Mouse (Mus musculus): Measurements from ENCODE around the gene Cept1.

Cept1 gene

GRCm38 (mm10) chr3:106495346-106496044, 52.1 kb downstream of the Cept1 start:
- no peak for DNase-seq (ENCODE audit: low spot score in 2 of 2)

GRCm38 (mm10) chr3:106494417-106494950, 53.1 kb downstream of the Cept1 start:
- no peak for DNase-seq (ENCODE audit: low spot score in 2 of 2)

GRCm38 (mm10) chr3:106493882-106494281, 53.7 kb downstream of the Cept1 start:
- DNase-seq (ENCODE audit: low spot score in 2 of 2) = no peak

- DNase-seq (ENCODE audit: low spot score in 2 of 2) = no peak
Observed at GRCm38 (mm10) chr3:106493202-106493601, 54.4 kb downstream of the Cept1 start.

- DNase-seq (ENCODE audit: low spot score in 2 of 2) = no peak
Observed at GRCm38 (mm10) chr3:106492723-106493122, 54.9 kb downstream of the Cept1 start.

GRCm38 (mm10) chr3:106490239-106490638, 57.4 kb downstream of the Cept1 start:
- no peak for DNase-seq (ENCODE audit: low spot score in 2 of 2)

- no peak for DNase-seq (ENCODE audit: low spot score in 2 of 2)
Observed at GRCm38 (mm10) chr3:106487551-106487950, 60.1 kb downstream of the Cept1 start.

GRCm38 (mm10) chr3:106485810-106486209, 61.8 kb downstream of the Cept1 start:
- DNase-seq (ENCODE audit: low spot score in 2 of 2) = no peak

- no peak for DNase-seq (ENCODE audit: low spot score in 2 of 2)
Observed at GRCm38 (mm10) chr3:106484861-106485260, 62.7 kb downstream of the Cept1 start.

- no peak for DNase-seq (ENCODE audit: low spot score in 2 of 2)
Observed at GRCm38 (mm10) chr3:106483796-106484405, 63.7 kb downstream of the Cept1 start.

- no peak for DNase-seq (ENCODE audit: low spot score in 2 of 2)
Observed at GRCm38 (mm10) chr3:106483297-106483696, 64.3 kb downstream of the Cept1 start.

- no peak for DNase-seq (ENCODE audit: low spot score in 2 of 2)
Observed at GRCm38 (mm10) chr3:106482281-106483081, 65.1 kb downstream of the Cept1 start, which contains the start of gene Dennd2d. Gene Dennd2d, plus strand, starts transcription at chr3:106482405.

- DNase-seq (ENCODE audit: low spot score in 2 of 2) = no peak
Observed at GRCm38 (mm10) chr3:106476863-106477262, 70.7 kb downstream of the Cept1 start.

GRCm38 (mm10) chr3:106474210-106474609, 73.4 kb downstream of the Cept1 start:
- no peak for DNase-seq (ENCODE audit: low spot score in 2 of 2)

- DNase-seq (ENCODE audit: low spot score in 2 of 2) = no peak
Observed at GRCm38 (mm10) chr3:106464750-106465149, 82.9 kb downstream of the Cept1 start.

- no peak for DNase-seq (ENCODE audit: low spot score in 2 of 2)
Observed at GRCm38 (mm10) chr3:106462493-106462892, 85.1 kb downstream of the Cept1 start.

- DNase-seq (ENCODE audit: low spot score in 2 of 2) = no peak
Observed at GRCm38 (mm10) chr3:106462059-106462470, 85.5 kb downstream of the Cept1 start.

- no peak for DNase-seq (ENCODE audit: low spot score in 2 of 2)
Observed at GRCm38 (mm10) chr3:106457298-106457869, 90.2 kb downstream of the Cept1 start.

GRCm38 (mm10) chr3:106452616-106453015, 95.0 kb downstream of the Cept1 start:
- DNase-seq (ENCODE audit: low spot score in 2 of 2) = no peak

Measured in right cerebral cortex, postnatal 36 days (tissue).